Mouse (Mus musculus) neural tube, embryonic 14.5 days (tissue): Measurements from ENCODE around the gene Ppp1r21. TPM values are rescaled to one million over a fixed set of nuclear protein-coding genes. Genes with fewer than 3 reads are reported as not detected.

Experiments
- ATAC-seq: fragments of 200-750 bp; cut with Nextera tagmentation; 2 replicates; pipeline ENCODE4 v1.8.0; 2017; ENCODE audit warnings: low read depth, mild to moderate bottlenecking, moderate TSS enrichment, moderate library complexity
- H3K27ac ChIP-seq: fragments of 300-500 bp; sonication (generic); 2 replicates; pipeline ENCODE4 v1.5.1; 2014; ENCODE audit warnings: low read depth, mild to moderate bottlenecking, control low read depth, low read length, moderate library complexity, mixed read lengths
- H3K27me3 ChIP-seq: fragments of 300-500 bp; sonication (generic); 2 replicates; pipeline ENCODE4 v1.6.1; 2014; ENCODE audit warnings: low read length; ENCODE audit not compliant: control insufficient read depth, insufficient read depth
- H3K36me3 ChIP-seq: fragments of 300-500 bp; sonication (generic); 2 replicates; pipeline ENCODE4 v1.6.1; 2014; ENCODE audit warnings: low read length, mixed read lengths; ENCODE audit not compliant: control insufficient read depth, insufficient read depth
- H3K4me1 ChIP-seq: fragments of 300-500 bp; sonication (generic); 2 replicates; pipeline ENCODE4 v1.6.1; 2014; ENCODE audit warnings: low read length; ENCODE audit not compliant: control insufficient read depth, insufficient read depth
- H3K4me2 ChIP-seq: fragments of 300-500 bp; sonication (generic); 2 replicates; pipeline ENCODE4 v1.6.1; 2014; ENCODE audit warnings: mild to moderate bottlenecking, low read depth, low read length, control low read depth
- H3K4me3 ChIP-seq: fragments of 300-500 bp; sonication (generic); 2 replicates; pipeline ENCODE4 v1.5.1; 2014; ENCODE audit warnings: low read depth, low read length, control low read depth, mixed read lengths
- H3K9ac ChIP-seq: fragments of 300-500 bp; sonication (generic); replicated peaks from 2 replicates; pipeline ENCODE4 v1.6.1; 2014; ENCODE audit warnings: low read depth, mild to moderate bottlenecking, control low read depth, low read length, mixed read lengths
- H3K9me3 ChIP-seq: fragments of 300-500 bp; sonication (generic); 2 replicates; pipeline ENCODE4 v1.6.1; 2016; ENCODE audit warnings: low read length; ENCODE audit not compliant: control insufficient read depth
- WGBS: fragments of 180-500 bp; shearing (Covaris S2); extraction: QIAGEN DNeasy Blood & Tissue Kit; methylation state at CpG from one replicate; pipeline ENCODE4 v1.1.7; 2014; 5-methylcytosine and 5-hydroxymethylcytosine counted together
- polyA plus RNA-seq: library from polyadenylated mRNA; unstranded; fragments of >200 nt; fragmentation: Nextera tagmentation; extraction: Ambion mirVana; gene quantifications from 2 replicates; pipeline ENCODE4 v1.2.1, GENCODE M21; 2014

Gene Ppp1r21
- polyA plus RNA-seq = 58.6 and 62.0 TPM in 2 replicates

- peak; percentile 95 for ATAC-seq
- Histone ChIP-seq H3K9me3 (no peaks in the 10 kb centered on the region), H3K36me3 (no peaks in the 10 kb centered on the region), H3K9ac (peak within 1 kb of the TSS; percentile 67), H3K4me1 (peaks cover 7% of the 10 kb centered on the region), H3K27ac (peak within 1 kb of the TSS; percentile 93), H3K4me2 (peak within 1 kb of the TSS; percentile 66), H3K4me3 (peak within 1 kb of the TSS; percentile 53), H3K27me3 (no peaks in the 10 kb centered on the region)
- 8% methylated on average over 37 of the region's 49 CpGs for WGBS
These were observed at the start of gene Ppp1r21 for GRCm38 (mm10) chr17:88529519-88530235. Ppp1r21 (plus strand) TSS chr17:88530118.

GRCm38 (mm10) chr17:88480369-88480768 is 49.5 kb upstream of the Ppp1r21 start:
- ATAC-seq = no peak
- WGBS = 94% methylated on average over 10 of the region's 10 CpGs
- H3K4me2 ChIP-seq = no peak overlapping the region

GRCm38 (mm10) chr17:88481062-88481461 is 48.9 kb upstream of the Ppp1r21 start:
- Histone ChIP-seq H3K9me3 (no peaks in the 10 kb centered on the region), H3K4me1 (no peaks in the 10 kb centered on the region), H3K27ac (no peak overlapping the region), H3K27me3 (no peaks in the 10 kb centered on the region), H3K9ac (no peak overlapping the region), H3K4me3 (no peak overlapping the region), H3K4me2 (no peak overlapping the region), H3K36me3 (no peaks in the 10 kb centered on the region)
- no peak for ATAC-seq
- WGBS = 94% methylated on average over 2 of the region's 2 CpGs

More at GRCm38 (mm10) chr17:88480369-88480768, 49.5 kb upstream of the Ppp1r21 start:
- no peak overlapping the region for H3K4me3 ChIP-seq
- no peaks in the 10 kb centered on the region for H3K4me1 ChIP-seq
- no peaks in the 10 kb centered on the region for H3K36me3 ChIP-seq
- no peaks in the 10 kb centered on the region for H3K27me3 ChIP-seq
- no peaks in the 10 kb centered on the region for H3K9me3 ChIP-seq
- no peak overlapping the region for H3K27ac ChIP-seq
- no peak overlapping the region for H3K9ac ChIP-seq

- no peak for ATAC-seq
- Histone ChIP-seq H3K27me3 (no peaks in the 10 kb centered on the region), H3K4me1 (no peaks in the 10 kb centered on the region), H3K4me2 (no peak overlapping the region), H3K9ac (no peak overlapping the region), H3K36me3 (peaks cover 3% of the 10 kb centered on the region; the same call in 1 of the 2 replicates), H3K4me3 (no peak overlapping the region), H3K27ac (no peak overlapping the region), H3K9me3 (no peaks in the 10 kb centered on the region)
- WGBS = 98% methylated on average over 3 of the region's 3 CpGs
These were observed 48.3 kb upstream of the Ppp1r21 start for GRCm38 (mm10) chr17:88481587-88481986.

- H3K9ac ChIP-seq = no peak overlapping the region
- H3K4me2 ChIP-seq = no peak overlapping the region
- no peaks in the 10 kb centered on the region for H3K27me3 ChIP-seq
- 94% methylated on average over 11 of the region's 11 CpGs for WGBS
- no peak overlapping the region for H3K4me3 ChIP-seq
- no peaks in the 10 kb centered on the region for H3K9me3 ChIP-seq
- H3K4me1 ChIP-seq = no peaks in the 10 kb centered on the region
- no peak overlapping the region for H3K27ac ChIP-seq
- H3K36me3 ChIP-seq = peaks cover 5% of the 10 kb centered on the region; the same call in 1 of the 2 replicates
- ATAC-seq = no peak
These were observed 45.4 kb upstream of the Ppp1r21 start for GRCm38 (mm10) chr17:88484539-88484938.

GRCm38 (mm10) chr17:88484951-88485350 is 45.0 kb upstream of the Ppp1r21 start:
- peaks cover 5% of the 10 kb centered on the region; the same call in 1 of the 2 replicates for H3K36me3 ChIP-seq
- no peak overlapping the region for H3K9ac ChIP-seq
- no peak for ATAC-seq
- no peaks in the 10 kb centered on the region for H3K27me3 ChIP-seq
- H3K9me3 ChIP-seq = no peaks in the 10 kb centered on the region
- H3K27ac ChIP-seq = no peak overlapping the region
- WGBS = 90% methylated on average over 1 of the region's 1 CpGs
- H3K4me1 ChIP-seq = no peaks in the 10 kb centered on the region
- no peak overlapping the region for H3K4me2 ChIP-seq
- H3K4me3 ChIP-seq = no peak overlapping the region

GRCm38 (mm10) chr17:88490546-88490945 is 39.4 kb upstream of the Ppp1r21 start:
- no peak for ATAC-seq
- no peak overlapping the region for H3K27ac ChIP-seq
- no peak overlapping the region for H3K9ac ChIP-seq
- H3K36me3 ChIP-seq = peaks cover 5% of the 10 kb centered on the region; the same call in 1 of the 2 replicates
- H3K4me2 ChIP-seq = no peak overlapping the region
- 84% methylated on average over 10 of the region's 10 CpGs for WGBS
- no peaks in the 10 kb centered on the region for H3K9me3 ChIP-seq
- peaks cover 13% of the 10 kb centered on the region for H3K4me1 ChIP-seq
- no peak overlapping the region for H3K4me3 ChIP-seq
- no peaks in the 10 kb centered on the region for H3K27me3 ChIP-seq

GRCm38 (mm10) chr17:88491366-88492106 is 38.4 kb upstream of the Ppp1r21 start:
- WGBS = 96% methylated on average over 13 of the region's 13 CpGs
- no peak for ATAC-seq

GRCm38 (mm10) chr17:88492107-88492460 is 37.8 kb upstream of the Ppp1r21 start:
- ATAC-seq = no peak
- WGBS = 92% methylated on average over 5 of the region's 5 CpGs
- H3K9ac ChIP-seq = no peak overlapping the region

More at GRCm38 (mm10) chr17:88491366-88492106, 38.4 kb upstream of the Ppp1r21 start:
- no peak overlapping the region for H3K4me3 ChIP-seq
- no peaks in the 10 kb centered on the region for H3K9me3 ChIP-seq
- H3K4me2 ChIP-seq = no peak overlapping the region
- no peak overlapping the region for H3K27ac ChIP-seq
- H3K36me3 ChIP-seq = peaks cover 3% of the 10 kb centered on the region; the same call in 1 of the 2 replicates
- peaks cover 13% of the 10 kb centered on the region for H3K4me1 ChIP-seq
- no peak overlapping the region for H3K9ac ChIP-seq
- no peaks in the 10 kb centered on the region for H3K27me3 ChIP-seq

More at GRCm38 (mm10) chr17:88492107-88492460, 37.8 kb upstream of the Ppp1r21 start:
- Histone ChIP-seq H3K27ac (no peak overlapping the region), H3K27me3 (no peaks in the 10 kb centered on the region), H3K4me2 (no peak overlapping the region), H3K9me3 (no peaks in the 10 kb centered on the region), H3K36me3 (no peaks in the 10 kb centered on the region), H3K4me1 (peaks cover 13% of the 10 kb centered on the region), H3K4me3 (no peak overlapping the region)
